Mouse (Mus musculus) hindbrain, embryonic 13.5 days (tissue): ENCODE measurements around the gene Akap8l. TPM values are rescaled to one million over a fixed set of nuclear protein-coding genes. Genes with fewer than 3 reads are reported as not detected.
A peak's percentile ranks its signal among the peaks of the same experiment; 100 is the strongest.

Experiments
- ATAC-seq: fragments of 200-750 bp; cut with Nextera tagmentation; 2 replicates; pipeline ENCODE4 v1.8.0; 2017; ENCODE audit warnings: moderate TSS enrichment; ENCODE audit not compliant: low FRiP score
- H3K27ac ChIP-seq: fragments of 300-500 bp; sonication (generic); 2 replicates; pipeline ENCODE4 v1.5.1; 2015; ENCODE audit warnings: inconsistent platforms, mild to moderate bottlenecking, moderate library complexity
- H3K27me3 ChIP-seq: fragments of 300-500 bp; sonication (generic); 2 replicates; pipeline ENCODE4 v1.6.1; 2015; ENCODE audit warnings: mild to moderate bottlenecking, inconsistent platforms
- H3K36me3 ChIP-seq: fragments of 300-500 bp; sonication (generic); 2 replicates; pipeline ENCODE4 v1.6.1; 2015; ENCODE audit warnings: mild to moderate bottlenecking, inconsistent platforms
- H3K4me1 ChIP-seq: fragments of 300-500 bp; sonication (generic); replicated peaks from 2 replicates; pipeline ENCODE4 v1.6.1; 2015; ENCODE audit warnings: inconsistent platforms
- H3K4me2 ChIP-seq: fragments of 300-500 bp; sonication (generic); 2 replicates; pipeline ENCODE4 v1.6.1; 2015; ENCODE audit warnings: inconsistent platforms, mild to moderate bottlenecking, moderate library complexity
- H3K4me3 ChIP-seq: fragments of 300-500 bp; sonication (generic); 2 replicates; pipeline ENCODE4 v1.5.1; 2015; ENCODE audit warnings: mild to moderate bottlenecking, inconsistent platforms
- H3K9ac ChIP-seq: fragments of 300-500 bp; sonication (generic); 2 replicates; pipeline ENCODE4 v1.6.1; 2015; ENCODE audit warnings: mild to moderate bottlenecking, inconsistent platforms
- H3K9me3 ChIP-seq: fragments of 300-500 bp; sonication (generic); 2 replicates; pipeline ENCODE4 v1.6.1; 2016; ENCODE audit warnings: inconsistent platforms
- WGBS: fragments of 180-500 bp; shearing (Covaris S2); methylation state at CpG from one replicate; pipeline ENCODE4 v1.1.7; 2015; 5-methylcytosine and 5-hydroxymethylcytosine counted together
- polyA plus RNA-seq: library from polyadenylated mRNA; unstranded; fragments of >200 nt; fragmentation: Nextera tagmentation; extraction: Ambion mirVana; gene quantifications from 2 replicates; pipeline ENCODE4 v1.2.1, GENCODE M21; 2015

Akap8l gene
- polyA plus RNA-seq, 1 experiment from 2014 or later: 148 TPM

- H3K9ac ChIP-seq: no peak overlapping the region
- H3K27me3 ChIP-seq: no peaks in the 10 kb centered on the region
- H3K4me3 ChIP-seq: no peak overlapping the region
- no peak overlapping the region for H3K27ac ChIP-seq
- WGBS: 94% methylated on average over 8 of the region's 8 CpGs
- ATAC-seq: no peak
- H3K4me2 ChIP-seq: no peak overlapping the region
- peaks cover 99% of the 10 kb centered on the region for H3K36me3 ChIP-seq
- H3K9me3 ChIP-seq: no peaks in the 10 kb centered on the region
- H3K4me1 ChIP-seq: 0 out of 2 replicates have a peak, but pooled peaks cover 4% of the 10 kb centered on the region
Measured at GRCm38 (mm10) chr17:32312801-32313200, 37.6 kb downstream of the Akap8l start.

GRCm38 (mm10) chr17:32307963-32308362, 42.4 kb downstream of the Akap8l start:
- Histone ChIP-seq H3K27ac (no peak overlapping the region), H3K9ac (no peak overlapping the region), H3K4me2 (no peak overlapping the region), H3K9me3 (no peaks in the 10 kb centered on the region), H3K27me3 (no peaks in the 10 kb centered on the region), H3K36me3 (peaks cover 94% of the 10 kb centered on the region), H3K4me1 (no peaks in the 10 kb centered on the region), H3K4me3 (no peak overlapping the region)
- ATAC-seq: no peak
- WGBS: 94% methylated on average over 4 of the region's 4 CpGs

GRCm38 (mm10) chr17:32298125-32298524, 52.3 kb downstream of the Akap8l start:
- ATAC-seq: no peak
- Histone ChIP-seq H3K36me3 (peaks cover 5% of the 10 kb centered on the region; the same call in 1 of the 2 replicates), H3K27me3 (no peaks in the 10 kb centered on the region), H3K9ac (no peak overlapping the region), H3K4me3 (no peak overlapping the region), H3K4me2 (no peak overlapping the region), H3K27ac (no peak overlapping the region), H3K9me3 (no peaks in the 10 kb centered on the region), H3K4me1 (no peaks in the 10 kb centered on the region)
- WGBS: 96% methylated on average over 1 of the region's 1 CpGs

- H3K9ac ChIP-seq: no peak overlapping the region
- no peak overlapping the region for H3K27ac ChIP-seq
- no peak overlapping the region for H3K4me2 ChIP-seq
- H3K36me3 ChIP-seq: no peaks in the 10 kb centered on the region
- H3K27me3 ChIP-seq: no peaks in the 10 kb centered on the region
- no peaks in the 10 kb centered on the region for H3K4me1 ChIP-seq
- ATAC-seq: no peak
- WGBS: 91% methylated on average over 2 of the region's 2 CpGs
- no peaks in the 10 kb centered on the region for H3K9me3 ChIP-seq
- H3K4me3 ChIP-seq: no peak overlapping the region
Measured at GRCm38 (mm10) chr17:32295901-32296300, 54.5 kb downstream of the Akap8l start.

- H3K4me2 ChIP-seq: no peak overlapping the region
- no peak overlapping the region for H3K4me3 ChIP-seq
- H3K36me3 ChIP-seq: no peaks in the 10 kb centered on the region
- H3K9me3 ChIP-seq: no peaks in the 10 kb centered on the region
- WGBS: 86% methylated on average over 4 of the region's 4 CpGs
- ATAC-seq: no peak
- no peaks in the 10 kb centered on the region for H3K27me3 ChIP-seq
- H3K9ac ChIP-seq: no peak overlapping the region
- no peaks in the 10 kb centered on the region for H3K4me1 ChIP-seq
- H3K27ac ChIP-seq: no peak overlapping the region
Measured at GRCm38 (mm10) chr17:32295160-32295559, 55.2 kb downstream of the Akap8l start.

- Histone ChIP-seq H3K9me3 (no peaks in the 10 kb centered on the region), H3K36me3 (no peaks in the 10 kb centered on the region), H3K27me3 (no peaks in the 10 kb centered on the region), H3K4me3 (peak overlapping the region; percentile 94), H3K4me2 (peak overlapping the region; percentile 87), H3K9ac (peak overlapping the region; percentile 98), H3K4me1 (peaks cover 44% of the 10 kb centered on the region), H3K27ac (peak overlapping the region; percentile 100)
- WGBS: 56% methylated on average over 6 of the region's 6 CpGs
- no peak for ATAC-seq
Measured at GRCm38 (mm10) chr17:32285138-32285670, 65.2 kb downstream of the Akap8l start.

- under 1% methylated on average over 85 of the region's 100 CpGs for WGBS
- H3K27ac ChIP-seq: peak within 1 kb of the TSS; percentile 100
- H3K9ac ChIP-seq: peak within 1 kb of the TSS; percentile 98
- H3K4me2 ChIP-seq: peak within 1 kb of the TSS; percentile 87
- H3K9me3 ChIP-seq: no peaks in the 10 kb centered on the region
- H3K4me3 ChIP-seq: peak within 1 kb of the TSS; percentile 94
- H3K36me3 ChIP-seq: no peaks in the 10 kb centered on the region
- peak; percentile 92 for ATAC-seq
- peaks cover 44% of the 10 kb centered on the region for H3K4me1 ChIP-seq
- no peaks in the 10 kb centered on the region for H3K27me3 ChIP-seq
Measured at GRCm38 (mm10) chr17:32284262-32285137, 65.9 kb downstream of the Akap8l start, which contains the start of gene Brd4. Brd4 (minus strand) TSS chr17:32284722.

GRCm38 (mm10) chr17:32283771-32284221, 66.6 kb downstream of the Akap8l start:
- no peaks in the 10 kb centered on the region for H3K27me3 ChIP-seq
- ATAC-seq: peak; percentile 68
- H3K4me1 ChIP-seq: peaks cover 47% of the 10 kb centered on the region
- H3K27ac ChIP-seq: peak overlapping the region; percentile 100
- H3K4me2 ChIP-seq: peak overlapping the region; percentile 87
- H3K36me3 ChIP-seq: no peaks in the 10 kb centered on the region
- WGBS: under 1% methylated on average over 38 of the region's 41 CpGs
- peak overlapping the region; percentile 94 for H3K4me3 ChIP-seq
- H3K9ac ChIP-seq: peak overlapping the region; percentile 98
- H3K9me3 ChIP-seq: no peaks in the 10 kb centered on the region

- Histone ChIP-seq H3K4me2 (peak overlapping the region; percentile 87), H3K27me3 (no peaks in the 10 kb centered on the region), H3K9ac (peak overlapping the region; percentile 98), H3K4me1 (peaks cover 47% of the 10 kb centered on the region), H3K36me3 (no peaks in the 10 kb centered on the region), H3K4me3 (peak overlapping the region; percentile 94), H3K9me3 (no peaks in the 10 kb centered on the region), H3K27ac (peak overlapping the region; percentile 100)
- ATAC-seq: peak; percentile 3; the same call in 1 of the 2 replicates
- WGBS: 11% methylated on average over 7 of the region's 7 CpGs
Measured at GRCm38 (mm10) chr17:32283341-32283740, 67.1 kb downstream of the Akap8l start.

GRCm38 (mm10) chr17:32281611-32282310, 68.6 kb downstream of the Akap8l start:
- no peak overlapping the region for H3K9ac ChIP-seq
- H3K27ac ChIP-seq: no peak overlapping the region
- H3K36me3 ChIP-seq: no peaks in the 10 kb centered on the region
- peaks cover 40% of the 10 kb centered on the region for H3K4me1 ChIP-seq
- H3K4me3 ChIP-seq: no peak overlapping the region
- 81% methylated on average over 4 of the region's 4 CpGs for WGBS
- no peak for ATAC-seq
- H3K9me3 ChIP-seq: no peaks in the 10 kb centered on the region
- H3K4me2 ChIP-seq: no peak overlapping the region
- H3K27me3 ChIP-seq: no peaks in the 10 kb centered on the region

- no peaks in the 10 kb centered on the region for H3K9me3 ChIP-seq
- no peak overlapping the region for H3K9ac ChIP-seq
- no peaks in the 10 kb centered on the region for H3K27me3 ChIP-seq
- no peaks in the 10 kb centered on the region for H3K36me3 ChIP-seq
- no peak overlapping the region for H3K27ac ChIP-seq
- peaks cover 40% of the 10 kb centered on the region for H3K4me1 ChIP-seq
- H3K4me2 ChIP-seq: 0 out of 2 replicates have a peak overlapping the region, but pooled peaks have one; percentile 8
- WGBS: 92% methylated on average over 2 of the region's 2 CpGs
- H3K4me3 ChIP-seq: no peak overlapping the region
- ATAC-seq: no peak
Measured at GRCm38 (mm10) chr17:32281126-32281525, 69.3 kb downstream of the Akap8l start.

- Histone ChIP-seq H3K4me2 (no peak overlapping the region), H3K36me3 (no peaks in the 10 kb centered on the region), H3K4me3 (no peak overlapping the region), H3K9ac (no peak overlapping the region), H3K27me3 (no peaks in the 10 kb centered on the region), H3K27ac (no peak overlapping the region), H3K4me1 (peaks cover 41% of the 10 kb centered on the region), H3K9me3 (no peaks in the 10 kb centered on the region)
- WGBS: 90% methylated on average over 3 of the region's 3 CpGs
- no peak for ATAC-seq
Measured at GRCm38 (mm10) chr17:32280575-32280974, 69.8 kb downstream of the Akap8l start.
